Mouse (Mus musculus) olfactory bulb, adult 2 months (tissue): ENCODE measurements around the gene Rhot2. TPM values are rescaled to one million over a fixed set of nuclear protein-coding genes. Genes with fewer than 3 reads are reported as not detected.
"Not testable (repeated sequence)": the region's sequence is repeated elsewhere in the genome, so short reads cannot be mapped to it uniquely, and the experiment has no call there.

Source experiments
- H3K27ac ChIP-seq: fragments of 200-500 bp; 2 replicates; pipeline ENCODE4 v1.5.1; 2012; ENCODE audit warnings: low read depth, low read length; ENCODE audit not compliant: insufficient read depth
- H3K4me1 ChIP-seq: fragments of 200-500 bp; 2 replicates; pipeline ENCODE4 v1.6.1; 2012; ENCODE audit warnings: low read length; ENCODE audit not compliant: control insufficient read depth, insufficient read depth
- H3K4me3 ChIP-seq: fragments of 200-500 bp; 2 replicates; pipeline ENCODE4 v1.5.1; 2012; ENCODE audit warnings: mild to moderate bottlenecking, low read depth, low read length, moderate library complexity; ENCODE audit not compliant: insufficient read depth
- CTCF ChIP-seq: fragments of 200-500 bp; IDR thresholded peaks from 2 replicates; pipeline ENCODE4 v1.5.1; 2012; ENCODE audit warnings: low read depth, mild to moderate bottlenecking, low read length, moderate library complexity; ENCODE audit not compliant: insufficient read depth
- POLR2A ChIP-seq: fragments of 200-500 bp; IDR thresholded peaks from 2 replicates; pipeline ENCODE4 v1.6.1; 2012; ENCODE audit warnings: mild to moderate bottlenecking, low read depth, low read length, moderate library complexity; ENCODE audit not compliant: insufficient read depth
- WGBS: fragments of 180-500 bp; shearing (Covaris S2); methylation state at CpG from one replicate; pipeline ENCODE4 v1.1.7; 2018; 5-methylcytosine and 5-hydroxymethylcytosine counted together
- polyA plus RNA-seq: library from polyadenylated mRNA; stranded (reverse); fragments of >200 nt; gene quantifications from 2 replicates; pipeline ENCODE4 v1.2.4, GENCODE M21; 2012; ENCODE audit warnings: low replicate concordance; ENCODE audit not compliant: missing spikeins, insufficient read depth, insufficient read length

Gene Rhot2
- polyA plus RNA-seq, 1 experiment, result not detected

DNA sequence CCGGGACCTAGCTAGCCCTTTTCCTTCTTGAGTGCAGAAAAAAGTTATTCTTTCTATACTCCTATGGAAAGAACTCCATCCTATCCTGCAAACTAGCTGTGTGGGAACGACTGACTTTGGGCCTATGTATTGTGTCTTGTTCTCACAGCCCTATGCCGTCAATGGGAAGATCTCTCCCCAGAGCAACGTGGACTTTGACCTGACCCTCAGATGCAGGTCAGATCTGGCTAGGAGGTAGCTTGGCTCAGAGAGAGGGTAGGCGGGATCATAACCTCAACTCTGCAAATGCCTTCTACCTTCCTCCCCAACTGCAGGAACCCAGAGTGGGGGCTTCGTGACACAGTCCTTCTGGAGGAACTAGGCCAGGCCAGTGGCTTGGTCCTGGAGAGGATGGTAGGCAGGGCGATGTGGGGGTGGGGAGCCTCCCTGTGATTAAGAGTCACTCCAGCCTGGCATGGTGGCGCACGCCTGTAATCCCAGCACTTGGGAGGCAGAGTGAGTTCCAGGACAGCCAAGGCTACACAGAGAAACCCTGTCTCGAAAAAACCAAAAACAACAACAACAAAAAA, 31.8 kb upstream of the Rhot2 start:
- Histone ChIP-seq H3K4me3 (peak overlapping the region; percentile 87), H3K4me1 (peaks cover 30% of the 10 kb centered on the region), H3K27ac (no peak overlapping the region)
- WGBS, result 67% methylated on average over 10 of the region's 10 CpGs
- TF ChIP-seq CTCF, result no peak
- TF ChIP-seq POLR2A, result no peak

DNA sequence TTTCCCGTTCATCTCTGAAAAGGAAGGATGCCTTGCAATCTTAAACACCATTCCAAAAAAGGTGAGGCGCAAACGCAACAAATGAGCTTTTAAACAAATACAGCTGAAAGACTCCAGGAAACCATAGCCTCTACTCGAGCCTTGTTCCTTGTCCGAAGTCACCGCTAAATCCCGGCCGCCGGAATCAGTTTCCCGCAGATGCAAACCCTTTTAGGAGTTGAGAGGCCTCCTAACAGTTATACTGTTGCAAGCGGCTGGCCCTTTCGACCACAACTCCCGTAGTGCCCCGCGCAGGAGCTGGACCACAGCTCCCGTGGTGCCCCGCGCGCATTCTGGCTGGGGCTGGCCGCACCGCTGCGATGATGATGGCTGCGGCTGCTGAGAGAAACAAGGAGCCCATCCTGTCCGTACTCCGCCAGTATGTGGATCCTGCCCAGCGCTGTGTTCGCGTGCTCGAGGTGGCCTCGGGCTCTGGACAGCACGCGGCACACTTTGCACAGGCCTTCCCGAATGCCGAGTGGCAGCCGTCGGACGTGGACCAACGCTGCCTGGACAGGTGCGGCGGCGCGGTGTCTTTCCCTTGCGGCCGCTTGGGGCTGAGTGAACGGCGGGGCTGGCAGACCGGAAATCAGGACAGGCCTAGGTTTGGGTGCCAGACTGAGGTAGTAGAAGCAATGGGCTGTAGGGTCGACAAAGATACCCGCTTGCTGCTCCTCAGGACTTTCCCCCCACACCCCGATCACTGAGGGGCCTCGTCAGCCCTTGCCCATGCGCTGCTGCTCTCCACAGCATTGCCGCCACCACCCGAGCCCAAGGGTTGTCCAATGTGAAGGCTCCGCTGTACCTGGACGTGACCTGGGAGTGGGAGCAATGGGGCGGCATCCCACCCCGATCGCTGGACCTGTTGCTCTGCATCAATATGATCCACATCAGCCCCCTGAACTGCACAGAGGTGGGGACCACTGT, 30.8 kb upstream of the Rhot2 start:
- H3K4me1 ChIP-seq, result peaks cover 30% of the 10 kb centered on the region
- peak overlapping the region; percentile 96 for H3K27ac ChIP-seq
- TF ChIP-seq CTCF (peak; percentile 32; the same call in 1 of the 2 replicates), POLR2A (peak; percentile 84)
- WGBS, result under 1% methylated on average over 59 of the region's 59 CpGs
- H3K4me3 ChIP-seq, result peak overlapping the region; percentile 87

DNA sequence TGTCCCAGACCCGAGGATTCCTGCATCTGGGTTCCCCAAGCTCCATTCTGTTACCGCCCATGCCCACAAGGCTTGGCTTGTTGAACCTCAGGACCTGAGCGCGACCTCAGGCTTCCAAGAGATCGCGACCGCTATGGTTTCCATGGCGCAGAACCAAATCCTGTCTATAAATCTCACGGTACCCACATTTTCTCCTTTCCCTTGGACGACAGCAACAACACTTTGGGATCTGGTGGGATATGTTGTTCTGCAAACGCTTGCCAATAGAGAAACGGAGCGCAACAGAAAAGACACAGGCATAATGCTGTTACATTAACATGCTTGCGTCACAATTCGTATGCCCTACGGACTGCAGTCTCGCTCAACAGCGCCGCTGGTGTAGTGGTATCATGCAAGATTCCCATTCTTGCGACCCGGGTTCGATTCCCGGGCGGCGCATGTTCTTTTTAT, 30.1 kb upstream of the Rhot2 start, which contains the start of gene Mettl26:
Gene Mettl26, plus strand, starts transcription at position 354 of the 450 bp plus-strand sequence.
- Histone ChIP-seq H3K4me1 (peaks cover 28% of the 10 kb centered on the region), H3K27ac (peak within 1 kb of the TSS; percentile 96), H3K4me3 (peak within 1 kb of the TSS; percentile 87)
- WGBS, result under 1% methylated on average over 25 of the region's 25 CpGs
- TF ChIP-seq POLR2A, result no peak
- TF ChIP-seq CTCF, result no peak

DNA sequence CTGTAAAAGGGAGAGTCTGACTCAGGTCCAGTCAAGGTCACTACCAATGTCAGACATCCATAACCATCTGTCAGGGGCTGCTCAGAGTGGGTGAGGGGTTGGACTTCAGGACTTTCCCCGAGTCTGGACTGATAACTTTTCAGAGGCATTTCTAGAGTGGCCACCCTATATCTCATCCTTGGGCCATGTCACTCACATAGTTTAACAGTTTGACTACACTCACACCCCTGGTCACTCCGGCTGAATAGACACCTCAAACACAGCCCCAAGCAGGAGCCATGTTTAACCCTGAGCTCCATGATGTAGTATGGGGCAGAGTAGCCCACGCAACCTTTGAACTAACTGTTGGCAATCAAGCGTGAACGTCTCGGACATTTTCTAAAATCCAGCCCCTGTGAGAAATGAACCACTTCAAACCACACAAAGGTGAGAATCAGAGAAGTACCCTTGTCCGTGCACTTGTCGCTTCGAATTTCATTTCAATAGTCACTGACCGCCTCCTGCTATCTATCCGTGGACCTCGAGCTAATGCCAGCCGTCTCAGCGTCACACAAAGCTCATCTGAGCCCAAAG, 29.6 kb upstream of the Rhot2 start:
- H3K27ac ChIP-seq, result peak overlapping the region; percentile 82
- peak overlapping the region; percentile 87 for H3K4me3 ChIP-seq
- TF ChIP-seq CTCF, result no peak
- no peak for TF ChIP-seq POLR2A
- 9% methylated on average over 14 of the region's 14 CpGs for WGBS
- H3K4me1 ChIP-seq, result peaks cover 27% of the 10 kb centered on the region

DNA sequence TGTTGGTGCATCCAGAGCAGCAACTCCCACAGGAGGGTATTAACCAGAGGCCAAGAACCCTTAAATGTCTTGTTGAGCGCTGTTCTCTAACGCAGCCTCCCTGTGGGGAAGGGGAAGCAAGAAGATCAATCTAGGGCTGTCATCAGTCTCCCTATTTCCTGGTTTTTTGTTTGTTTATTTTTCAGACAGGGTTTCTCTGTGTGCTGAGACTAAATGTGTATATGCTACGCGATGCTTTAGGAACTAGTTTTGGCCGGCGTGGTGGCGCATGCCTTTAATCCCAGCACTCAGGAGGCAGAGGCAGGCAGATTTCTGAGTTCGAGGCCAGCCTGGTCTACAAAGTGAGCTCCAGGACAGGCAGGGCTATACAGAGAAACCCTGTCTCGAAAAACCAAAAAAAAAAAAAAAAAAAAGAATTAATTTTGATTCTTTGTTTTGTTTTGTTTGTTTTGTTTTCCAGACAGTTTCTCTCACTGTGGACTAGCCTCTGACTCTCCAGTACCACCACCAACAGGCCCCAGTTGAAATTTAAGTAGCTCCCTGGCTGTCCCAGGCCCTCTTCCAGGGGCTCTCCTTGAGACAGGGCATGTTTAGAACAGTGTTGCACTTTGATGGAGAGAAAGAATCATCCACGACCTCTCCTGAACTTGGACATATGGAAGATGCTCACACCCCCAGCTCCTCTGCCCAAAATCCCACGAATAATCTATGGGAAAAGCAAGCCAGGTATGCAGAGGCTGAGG, 28.9 kb upstream of the Rhot2 start:
- H3K4me3 ChIP-seq, result 0 out of 2 replicates have a peak overlapping the region, but pooled peaks have one; percentile 87
- H3K27ac ChIP-seq, result peak overlapping the region; percentile 82; the same call in 1 of the 2 replicates
- WGBS, result 80% methylated on average over 11 of the region's 11 CpGs
- peaks cover 22% of the 10 kb centered on the region for H3K4me1 ChIP-seq
- no peak for TF ChIP-seq POLR2A

DNA sequence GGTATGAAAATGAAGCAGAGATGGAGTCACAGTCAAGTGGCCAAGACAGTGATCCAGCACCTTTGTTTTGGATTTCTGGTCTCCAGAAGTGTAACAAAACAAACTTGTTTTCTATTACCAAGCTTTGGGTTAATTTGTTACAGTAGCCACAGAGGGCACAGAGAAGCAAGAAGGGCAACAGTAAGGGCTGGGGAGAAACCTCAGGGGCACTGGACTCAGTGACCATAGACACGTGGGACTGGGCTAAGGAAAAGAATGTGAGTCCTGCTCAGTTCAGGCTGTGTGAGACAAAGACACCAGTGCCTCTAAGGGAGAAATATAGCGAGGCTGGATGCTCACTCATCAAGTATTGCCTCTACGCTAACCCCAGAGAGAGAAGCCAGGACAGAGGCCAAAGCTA, 28.0 kb upstream of the Rhot2 start:
- no peak overlapping the region for H3K4me3 ChIP-seq
- TF ChIP-seq POLR2A, result no peak
- no peak for TF ChIP-seq CTCF
- WGBS, result 87% methylated on average over 3 of the region's 3 CpGs
- H3K27ac ChIP-seq, result no peak overlapping the region
- H3K4me1 ChIP-seq, result peaks cover 20% of the 10 kb centered on the region

DNA sequence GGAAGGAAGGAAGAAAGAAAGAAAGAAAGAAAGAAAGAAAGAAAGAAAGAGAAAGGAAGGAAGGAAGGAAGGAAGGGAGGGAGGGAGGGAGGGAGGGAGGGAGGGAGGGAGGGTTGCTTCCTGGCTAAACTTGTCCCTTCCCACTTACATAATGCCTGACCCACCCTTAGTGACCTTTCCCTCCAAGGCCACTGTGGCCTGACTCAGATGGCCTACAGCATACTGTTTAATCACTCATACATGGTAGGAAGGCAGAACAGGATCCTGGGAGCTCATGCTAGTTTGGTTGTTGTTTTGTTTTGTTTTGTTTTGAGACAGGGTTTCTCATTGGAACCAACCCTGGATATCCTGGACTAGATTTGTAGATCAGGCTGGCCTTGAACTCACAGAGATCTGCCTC, 26.9 kb upstream of the Rhot2 start:
- peaks cover 17% of the 10 kb centered on the region for H3K4me1 ChIP-seq
- H3K4me3 ChIP-seq, H3K27ac ChIP-seq: not testable (repeated sequence)

DNA sequence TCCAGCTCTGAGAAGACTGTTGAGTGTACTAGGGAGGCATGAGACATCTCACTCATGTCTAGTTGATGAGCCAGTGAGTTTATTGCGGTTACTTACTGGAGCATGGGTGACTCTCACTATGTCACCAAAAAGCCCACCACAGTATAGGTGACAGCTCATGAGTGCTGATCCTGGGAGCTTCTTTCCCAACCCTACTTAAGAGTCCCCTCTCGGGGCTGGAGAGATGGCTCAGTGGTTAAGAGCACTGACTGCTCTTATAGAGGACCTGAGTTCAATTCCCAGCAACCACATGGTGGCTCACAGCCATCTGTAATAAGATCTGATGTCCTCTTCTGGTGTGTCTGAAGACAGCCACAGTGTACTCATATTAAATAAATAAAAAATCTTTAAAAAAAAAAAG, 25.3 kb upstream of the Rhot2 start:
- TF ChIP-seq CTCF (no peak), POLR2A (no peak)
- WGBS, result 92% methylated on average over 2 of the region's 2 CpGs
- Histone ChIP-seq H3K4me1 (peaks cover 10% of the 10 kb centered on the region), H3K4me3 (no peak overlapping the region), H3K27ac (no peak overlapping the region)

DNA sequence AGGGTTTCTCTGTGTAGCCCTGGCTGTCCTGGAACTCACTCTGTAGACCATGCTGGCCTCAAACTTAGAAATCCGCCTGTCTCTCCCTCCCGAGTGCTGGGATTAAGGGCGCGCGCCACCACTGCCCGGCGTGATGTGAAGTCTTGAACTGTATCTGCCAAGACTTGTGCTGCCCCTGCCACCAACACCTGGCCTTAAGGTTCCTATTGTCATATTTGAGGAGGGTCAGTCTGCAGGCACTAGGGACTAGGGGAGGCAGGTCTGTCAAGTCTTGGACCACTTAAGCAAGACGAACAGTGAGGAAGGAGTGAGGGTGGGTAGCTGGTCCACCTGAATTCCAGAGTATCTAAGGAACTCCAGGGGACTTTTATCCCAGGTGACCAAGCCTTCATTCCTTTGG, 24.8 kb upstream of the Rhot2 start:
- 84% methylated on average over 8 of the region's 8 CpGs for WGBS
- H3K27ac ChIP-seq, result no peak overlapping the region
- TF ChIP-seq CTCF (no peak), POLR2A (no peak)
- H3K4me1 ChIP-seq, result peaks cover 10% of the 10 kb centered on the region
- H3K4me3 ChIP-seq, result no peak overlapping the region
